Mouse (Mus musculus): Measurements from ENCODE around the gene 4933405L10Rik. TPM values are rescaled to one million over a fixed set of nuclear protein-coding genes. Genes with fewer than 3 reads are reported as not detected.

4933405L10Rik gene
- polyA plus RNA-seq, 1 experiment from 2014 or later, result 0.15 TPM

DNA sequence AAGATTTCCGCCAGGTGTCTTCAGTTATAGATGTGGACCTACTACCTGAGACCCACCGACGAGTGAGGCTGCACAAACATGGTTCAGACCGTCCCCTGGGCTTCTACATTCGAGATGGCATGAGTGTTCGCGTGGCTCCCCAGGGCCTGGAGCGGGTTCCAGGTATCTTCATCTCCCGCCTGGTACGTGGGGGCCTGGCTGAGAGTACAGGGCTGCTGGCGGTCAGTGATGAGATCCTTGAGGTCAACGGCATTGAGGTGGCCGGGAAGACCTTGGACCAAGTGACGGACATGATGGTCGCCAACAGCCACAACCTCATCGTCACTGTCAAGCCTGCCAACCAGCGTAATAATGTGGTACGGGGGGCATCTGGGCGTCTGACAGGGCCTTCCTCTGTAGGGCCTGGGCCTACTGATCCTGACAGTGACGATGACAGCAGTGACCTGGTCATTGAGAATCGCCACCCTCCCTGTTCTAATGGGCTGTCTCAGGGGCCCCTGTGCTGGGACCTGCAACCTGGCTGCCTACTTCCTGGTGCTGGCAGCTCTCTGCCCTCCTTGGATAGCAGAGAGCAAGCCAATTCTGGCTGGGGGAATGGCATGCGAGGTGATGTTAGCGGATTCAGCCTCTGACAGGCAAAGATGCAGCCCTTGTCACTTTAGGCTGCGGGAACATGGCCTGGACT is 4.6 kb upstream of the 4933405L10Rik start:
- H3K27ac ChIP-seq (replicated peaks), result no peak overlapping the region
- no peak for ATAC-seq (replicated peaks)
- H3K4me1 ChIP-seq, result peaks cover 37% of the 10 kb centered on the region
- WGBS, result 90% methylated on average over 24 of the region's 24 CpGs
- peaks cover 19% of the 10 kb centered on the region for H3K36me3 ChIP-seq
- H3K4me3 ChIP-seq, result 0 out of 2 replicates have a peak overlapping the region, but pooled peaks have one; percentile 58
- H3K9me3 ChIP-seq, result no peaks in the 10 kb centered on the region
- H3K27me3 ChIP-seq, result no peaks in the 10 kb centered on the region
- H3K9ac ChIP-seq (replicated peaks), result no peak overlapping the region
- H3K4me2 ChIP-seq (replicated peaks), result no peak overlapping the region

DNA sequence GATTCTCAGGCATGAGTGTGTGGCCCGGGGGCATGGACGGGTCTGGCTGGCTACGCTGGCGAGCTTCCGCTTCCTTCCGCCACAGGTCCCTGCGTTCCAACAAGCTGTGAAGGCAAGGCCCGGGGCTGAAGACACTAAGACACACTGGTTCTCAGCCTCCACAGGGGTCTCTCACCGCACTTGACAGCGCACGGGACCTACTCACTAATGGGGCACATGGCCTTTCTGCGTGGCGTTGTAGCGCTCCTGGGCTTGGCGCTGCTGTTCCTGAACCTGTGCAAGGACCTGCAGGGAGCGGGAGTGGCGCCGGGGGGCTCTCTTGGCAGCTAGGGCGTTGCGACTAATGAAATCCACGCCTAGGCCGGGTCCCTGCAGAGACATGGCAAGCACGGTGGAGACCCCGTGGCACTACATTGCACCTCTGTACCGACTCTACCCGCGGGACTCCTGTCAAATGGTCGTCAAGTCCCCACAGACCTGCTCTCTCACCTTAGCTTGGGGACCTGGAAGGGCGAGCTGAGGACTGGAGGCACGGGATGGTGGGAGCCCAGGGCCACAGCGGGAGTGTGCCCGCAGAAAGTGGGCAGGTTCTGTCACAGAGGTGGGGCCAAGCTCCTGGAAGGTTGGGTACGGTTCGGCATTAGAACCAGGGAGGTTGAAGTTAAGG is 3.2 kb upstream of the 4933405L10Rik start:
- ATAC-seq (replicated peaks), result no peak
- no peak overlapping the region for H3K9ac ChIP-seq (replicated peaks)
- 93% methylated on average over 34 of the region's 34 CpGs for WGBS
- H3K4me1 ChIP-seq, result peaks cover 40% of the 10 kb centered on the region
- no peaks in the 10 kb centered on the region for H3K27me3 ChIP-seq
- no peak overlapping the region for H3K27ac ChIP-seq (replicated peaks)
- no peak overlapping the region for H3K4me3 ChIP-seq
- H3K4me2 ChIP-seq (replicated peaks), result no peak overlapping the region
- H3K36me3 ChIP-seq, result peaks cover 9% of the 10 kb centered on the region
- H3K9me3 ChIP-seq, result no peaks in the 10 kb centered on the region

DNA sequence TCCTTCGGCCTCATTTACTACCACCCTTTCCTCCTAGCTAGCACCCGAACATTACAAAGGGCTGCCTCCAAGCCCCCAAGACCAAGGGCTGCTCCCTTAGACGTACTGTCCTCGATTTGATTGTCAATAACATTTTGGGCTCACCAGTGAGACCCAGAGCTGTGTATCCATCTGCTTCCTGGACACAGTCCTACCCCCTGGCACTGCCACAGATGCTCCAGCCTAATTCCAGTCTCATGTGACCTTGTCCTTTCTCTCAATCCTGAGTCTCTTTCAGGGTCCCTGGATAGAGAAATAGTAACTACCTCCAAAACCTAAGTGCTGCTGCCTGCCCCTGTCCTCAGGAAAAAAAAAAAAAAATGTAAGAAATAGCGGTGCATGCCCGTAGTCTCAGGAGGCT is 2.5 kb upstream of the 4933405L10Rik start:
- Histone ChIP-seq H3K9ac (replicated peaks) (no peak overlapping the region), H3K27ac (replicated peaks) (no peak overlapping the region), H3K27me3 (no peaks in the 10 kb centered on the region), H3K4me1 (peaks cover 34% of the 10 kb centered on the region), H3K36me3 (peaks cover 9% of the 10 kb centered on the region), H3K4me2 (replicated peaks) (no peak overlapping the region), H3K9me3 (no peaks in the 10 kb centered on the region), H3K4me3 (no peak overlapping the region)
- 94% methylated on average over 6 of the region's 6 CpGs for WGBS
- no peak for ATAC-seq (replicated peaks)

DNA sequence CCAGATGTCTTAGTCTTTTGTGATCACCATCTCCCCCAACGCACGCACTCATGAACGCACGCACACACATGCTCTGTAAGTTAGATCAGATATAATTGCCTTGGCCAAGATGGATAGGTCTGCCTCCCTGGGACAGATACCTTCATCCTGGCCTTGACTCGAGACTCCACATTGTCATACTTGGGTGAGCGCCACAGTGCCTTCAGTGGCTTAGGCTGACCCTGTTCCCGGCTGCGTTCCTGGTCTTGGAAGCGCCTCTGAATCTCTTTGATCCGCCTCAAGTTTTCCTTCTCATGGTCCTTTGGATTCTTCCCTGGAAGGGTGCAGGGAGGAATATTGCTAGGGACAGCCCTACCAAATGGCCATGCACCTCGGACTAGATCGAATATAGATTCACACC is 1.0 kb upstream of the 4933405L10Rik start:
- Histone ChIP-seq H3K27ac (replicated peaks) (no peak overlapping the region), H3K4me2 (replicated peaks) (peak overlapping the region; percentile 96), H3K36me3 (peaks cover 9% of the 10 kb centered on the region), H3K27me3 (no peaks in the 10 kb centered on the region), H3K4me1 (peaks cover 28% of the 10 kb centered on the region), H3K4me3 (peak overlapping the region; percentile 61), H3K9me3 (no peaks in the 10 kb centered on the region), H3K9ac (replicated peaks) (0 out of 2 replicates have a peak overlapping the region, but pooled peaks have one; percentile 62)
- ATAC-seq (replicated peaks), result no peak
- WGBS, result 75% methylated on average over 12 of the region's 12 CpGs

DNA sequence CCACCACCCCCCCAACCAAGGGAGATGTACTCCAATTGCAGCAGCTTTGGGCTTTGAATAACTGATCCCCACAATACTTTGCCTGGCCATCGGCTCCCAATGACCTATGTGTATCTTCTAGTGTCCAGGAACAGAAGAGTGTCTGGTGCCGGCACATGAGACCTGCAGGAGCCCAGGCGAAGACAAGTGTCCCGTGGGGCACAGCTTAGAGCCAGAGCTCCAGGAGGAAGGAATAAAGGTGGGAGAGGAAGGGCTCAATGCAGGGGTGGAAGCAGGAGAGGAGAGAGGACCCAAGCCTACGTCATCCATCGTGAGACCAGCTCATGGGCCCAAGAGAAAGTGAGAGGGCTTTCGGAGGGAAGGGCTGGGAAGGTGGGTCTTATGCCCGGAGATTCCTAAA is 1.2 kb downstream of the 4933405L10Rik start:
- Histone ChIP-seq H3K27ac (replicated peaks) (no peak overlapping the region), H3K9me3 (no peaks in the 10 kb centered on the region), H3K27me3 (no peaks in the 10 kb centered on the region), H3K4me1 (peaks cover 19% of the 10 kb centered on the region), H3K9ac (replicated peaks) (no peak overlapping the region), H3K4me3 (no peak overlapping the region), H3K4me2 (replicated peaks) (no peak overlapping the region), H3K36me3 (peaks cover 3% of the 10 kb centered on the region; the same call in 1 of the 2 replicates)
- 90% methylated on average over 8 of the region's 8 CpGs for whole genome bisulfite sequencing
- ATAC-seq (replicated peaks), result peak; percentile 0; the same call in 1 of the 2 replicates

DNA sequence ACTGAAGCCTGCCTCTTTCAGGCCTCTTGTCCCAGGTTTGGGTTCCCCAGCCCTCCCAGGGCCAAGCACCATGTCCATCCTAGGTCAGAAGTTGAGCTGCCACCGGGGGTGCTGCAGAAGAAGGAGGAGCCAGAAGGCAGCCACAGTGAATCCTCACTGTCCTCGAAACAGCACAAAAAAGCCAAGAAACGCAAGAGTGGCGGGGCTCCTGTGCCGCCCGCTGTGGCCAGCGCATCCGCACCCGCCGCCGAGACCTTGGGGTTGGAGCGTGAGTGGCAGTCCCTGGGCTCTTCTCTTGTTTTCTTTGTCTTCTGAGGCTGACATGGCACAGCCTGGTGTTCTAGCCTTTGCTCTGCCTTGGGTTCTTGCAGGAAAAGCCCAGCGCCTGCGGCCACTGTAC is 1.9 kb downstream of the 4933405L10Rik start:
- no peak overlapping the region for H3K27ac ChIP-seq (replicated peaks)
- H3K27me3 ChIP-seq, result no peaks in the 10 kb centered on the region
- ATAC-seq (replicated peaks), result no peak
- no peak overlapping the region for H3K4me3 ChIP-seq
- peaks cover 19% of the 10 kb centered on the region for H3K4me1 ChIP-seq
- H3K4me2 ChIP-seq (replicated peaks), result no peak overlapping the region
- 82% methylated on average over 14 of the region's 14 CpGs for WGBS
- no peak overlapping the region for H3K9ac ChIP-seq (replicated peaks)
- no peaks in the 10 kb centered on the region for H3K9me3 ChIP-seq
- H3K36me3 ChIP-seq, result no peaks in the 10 kb centered on the region

DNA sequence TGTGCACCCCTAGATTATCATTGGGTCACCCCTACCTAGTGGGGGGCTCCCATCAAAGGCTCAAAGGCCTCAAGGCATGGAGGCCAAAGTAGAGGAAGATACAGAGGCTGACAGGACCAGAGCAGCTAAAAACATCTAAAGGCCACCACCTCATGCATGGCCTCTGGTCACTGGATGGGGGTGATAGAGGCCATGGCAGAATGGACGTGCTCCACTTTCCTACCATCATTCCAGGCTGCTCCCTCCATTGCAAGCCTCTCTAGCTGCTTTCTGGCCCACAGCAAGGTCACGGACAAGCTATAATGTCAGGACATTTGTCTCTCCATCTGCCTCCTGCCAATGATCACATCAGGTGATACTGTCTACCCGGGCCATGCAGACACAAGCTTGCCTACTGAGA is 4.8 kb downstream of the 4933405L10Rik start:
- H3K27me3 ChIP-seq, result no peaks in the 10 kb centered on the region

DNA sequence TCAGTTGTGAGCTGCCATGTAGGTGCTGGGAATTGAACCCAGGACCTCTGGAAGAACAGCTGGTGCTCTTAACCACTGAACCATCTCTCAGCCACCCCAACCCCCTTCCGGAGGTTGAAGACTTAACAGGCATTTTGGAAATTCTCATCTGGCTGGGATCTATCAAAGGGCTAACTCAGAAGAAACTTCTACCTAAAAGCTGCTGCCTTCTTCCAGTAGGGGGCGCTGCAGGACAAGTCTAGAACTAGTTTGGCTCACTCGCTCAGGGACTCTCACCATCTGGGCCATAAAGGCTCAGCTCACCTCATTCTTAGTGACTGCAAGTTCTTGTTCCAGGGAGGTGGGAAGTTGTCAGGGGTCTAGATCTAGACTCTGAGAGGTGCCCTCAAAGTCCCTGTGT is 6.7 kb downstream of the 4933405L10Rik start:
- Histone ChIP-seq H3K27ac (replicated peaks) (no peak overlapping the region), H3K36me3 (peaks cover 15% of the 10 kb centered on the region), H3K4me1 (no peaks in the 10 kb centered on the region), H3K4me3 (no peak overlapping the region), H3K27me3 (no peaks in the 10 kb centered on the region), H3K9me3 (no peaks in the 10 kb centered on the region), H3K4me2 (replicated peaks) (no peak overlapping the region), H3K9ac (replicated peaks) (no peak overlapping the region)
- 8% methylated on average over 3 of the region's 3 CpGs for WGBS
- ATAC-seq (replicated peaks), result 0 out of 2 replicates have a peak, but pooled peaks have one; percentile 10

More for the DNA sequence above, 4.8 kb downstream of the 4933405L10Rik start:
- Histone ChIP-seq H3K4me1 (peaks cover 7% of the 10 kb centered on the region), H3K36me3 (peaks cover 13% of the 10 kb centered on the region), H3K9me3 (no peaks in the 10 kb centered on the region), H3K4me3 (no peak overlapping the region), H3K27ac (replicated peaks) (no peak overlapping the region), H3K9ac (replicated peaks) (no peak overlapping the region), H3K4me2 (replicated peaks) (no peak overlapping the region)
- no peak for ATAC-seq (replicated peaks)
- WGBS, result 90% methylated on average over 3 of the region's 3 CpGs

DNA sequence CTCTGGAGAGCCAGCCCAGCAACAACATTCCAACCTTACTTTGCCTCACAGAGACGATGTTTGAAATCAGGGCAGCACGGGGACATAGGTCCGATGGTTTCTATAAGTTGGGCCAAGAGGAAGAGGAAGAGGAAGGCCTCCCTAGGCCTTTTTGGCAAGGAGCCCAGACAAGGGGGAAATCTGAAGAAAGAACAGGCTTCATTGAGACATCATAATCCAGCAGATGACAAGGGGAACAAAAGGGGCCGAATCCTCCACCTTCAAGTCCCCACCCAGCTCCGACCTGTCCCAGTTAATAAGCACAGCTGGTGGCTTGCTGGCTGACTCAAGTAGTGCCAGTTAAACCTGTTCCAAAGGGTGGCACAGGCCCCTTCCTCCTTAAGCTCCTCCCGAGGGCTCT is 7.6 kb downstream of the 4933405L10Rik start:
- Histone ChIP-seq H3K27me3 (no peaks in the 10 kb centered on the region), H3K27ac (replicated peaks) (peak overlapping the region; percentile 27; the same call in 1 of the 2 replicates), H3K9me3 (no peaks in the 10 kb centered on the region), H3K4me3 (no peak overlapping the region), H3K9ac (replicated peaks) (no peak overlapping the region), H3K4me1 (no peaks in the 10 kb centered on the region), H3K36me3 (peaks cover 19% of the 10 kb centered on the region), H3K4me2 (replicated peaks) (no peak overlapping the region)
- 72% methylated on average over 6 of the region's 6 CpGs for WGBS
- no peak for ATAC-seq (replicated peaks)

DNA sequence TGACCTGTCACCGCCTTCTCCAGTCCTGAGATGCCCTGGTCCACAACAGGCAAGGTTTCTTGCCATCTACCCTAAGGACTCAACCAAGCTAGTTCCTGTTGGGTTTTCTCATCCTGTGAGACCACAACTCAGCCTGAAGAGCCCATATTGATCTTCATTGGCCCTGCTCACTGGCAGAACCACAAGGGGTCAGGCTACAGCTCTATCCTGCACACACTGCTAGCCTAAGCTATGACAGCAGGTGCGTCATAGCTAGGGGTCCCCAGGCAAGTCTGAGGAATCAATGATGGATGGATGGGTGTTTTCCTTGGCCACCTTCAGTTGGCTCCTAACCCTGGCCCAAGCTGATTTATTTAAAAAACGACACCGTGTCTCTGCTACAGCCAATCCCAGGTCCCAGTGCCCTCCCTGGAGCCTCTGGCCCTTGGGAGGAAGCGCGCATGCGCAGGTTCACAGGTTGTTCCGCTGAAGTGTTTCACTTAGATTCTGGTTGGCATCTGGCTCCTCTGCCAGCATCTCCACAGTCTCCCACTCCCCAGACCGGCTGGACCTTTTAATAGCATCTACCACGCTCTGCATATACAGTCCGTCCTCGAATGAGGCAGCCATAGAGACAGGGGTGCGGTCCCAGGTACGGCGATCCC is 9.0 kb downstream of the 4933405L10Rik start:
- no peak overlapping the region for H3K4me2 ChIP-seq (replicated peaks)
- peaks cover 19% of the 10 kb centered on the region for H3K36me3 ChIP-seq
- H3K27ac ChIP-seq (replicated peaks), result no peak overlapping the region
- no peaks in the 10 kb centered on the region for H3K27me3 ChIP-seq
- 96% methylated on average over 15 of the region's 15 CpGs for WGBS
- no peaks in the 10 kb centered on the region for H3K4me1 ChIP-seq
- ATAC-seq (replicated peaks), result no peak
- no peaks in the 10 kb centered on the region for H3K9me3 ChIP-seq
- H3K9ac ChIP-seq (replicated peaks), result no peak overlapping the region
- H3K4me3 ChIP-seq, result no peak overlapping the region

DNA sequence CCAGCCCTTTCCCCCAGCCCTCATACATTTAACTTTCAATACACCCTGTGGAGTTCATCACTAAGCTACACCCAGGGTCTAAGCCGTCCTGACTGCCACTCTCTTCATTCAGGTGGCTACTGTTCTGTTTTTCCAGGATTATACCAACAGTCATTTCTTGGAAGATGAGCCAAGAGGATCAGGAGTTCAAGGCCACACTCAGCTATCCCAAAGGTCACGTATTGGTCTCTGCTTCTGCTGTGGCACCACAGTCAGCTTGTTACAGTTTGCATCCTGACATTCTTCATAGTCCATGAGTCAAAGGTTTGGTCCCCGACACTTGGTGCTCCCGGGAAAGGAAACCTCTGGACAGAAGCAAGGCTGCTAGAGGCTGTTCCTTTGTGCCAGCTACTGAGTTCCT is 12.2 kb downstream of the 4933405L10Rik start:
- Histone ChIP-seq H3K9ac (replicated peaks) (no peak overlapping the region), H3K4me1 (no peaks in the 10 kb centered on the region), H3K27me3 (no peaks in the 10 kb centered on the region), H3K4me2 (replicated peaks) (no peak overlapping the region), H3K4me3 (no peak overlapping the region), H3K27ac (replicated peaks) (no peak overlapping the region), H3K9me3 (no peaks in the 10 kb centered on the region), H3K36me3 (peaks cover 37% of the 10 kb centered on the region)
- 89% methylated on average over 4 of the region's 4 CpGs for WGBS
- no peak for ATAC-seq (replicated peaks)

DNA sequence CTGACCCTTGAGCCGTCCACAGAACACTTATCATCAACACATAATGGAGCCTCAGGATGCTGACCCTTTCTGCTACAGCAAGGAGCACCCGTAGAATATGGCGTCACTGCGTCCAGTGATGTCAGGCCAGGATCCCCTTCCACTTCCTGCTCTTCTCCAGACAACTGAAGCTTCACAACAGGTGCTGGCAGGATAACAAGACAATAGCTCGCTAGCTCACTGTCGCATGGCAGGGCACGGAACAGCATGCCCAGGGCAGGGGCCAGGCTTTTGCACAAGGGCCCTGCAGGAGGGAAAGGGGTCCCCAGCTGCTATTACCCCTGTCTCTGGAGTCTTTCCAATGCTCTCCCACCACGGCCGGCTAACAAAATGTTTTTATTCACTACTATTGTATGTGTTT is 15.4 kb downstream of the 4933405L10Rik start:
- H3K4me1 ChIP-seq, result no peaks in the 10 kb centered on the region
- H3K9me3 ChIP-seq, result no peaks in the 10 kb centered on the region
- ATAC-seq (replicated peaks), result no peak
- H3K27me3 ChIP-seq, result no peaks in the 10 kb centered on the region
- no peak overlapping the region for H3K4me2 ChIP-seq (replicated peaks)
- H3K4me3 ChIP-seq, result no peak overlapping the region
- no peak overlapping the region for H3K9ac ChIP-seq (replicated peaks)
- 91% methylated on average over 9 of the region's 9 CpGs for WGBS
- no peak overlapping the region for H3K27ac ChIP-seq (replicated peaks)
- H3K36me3 ChIP-seq, result peaks cover 50% of the 10 kb centered on the region
